Mouse (Mus musculus) naive thymus-derived CD4-positive, alpha-beta T cell, adult 2 months (primary cell): Measurements from ENCODE around the gene Cdkn2aip.

Source experiments
- DNase-seq: peaks from one replicate; pipeline ENCODE4 v3.0.0-alpha.2; 2011; ENCODE audit warnings: low read depth

Gene Cdkn2aip

DNA sequence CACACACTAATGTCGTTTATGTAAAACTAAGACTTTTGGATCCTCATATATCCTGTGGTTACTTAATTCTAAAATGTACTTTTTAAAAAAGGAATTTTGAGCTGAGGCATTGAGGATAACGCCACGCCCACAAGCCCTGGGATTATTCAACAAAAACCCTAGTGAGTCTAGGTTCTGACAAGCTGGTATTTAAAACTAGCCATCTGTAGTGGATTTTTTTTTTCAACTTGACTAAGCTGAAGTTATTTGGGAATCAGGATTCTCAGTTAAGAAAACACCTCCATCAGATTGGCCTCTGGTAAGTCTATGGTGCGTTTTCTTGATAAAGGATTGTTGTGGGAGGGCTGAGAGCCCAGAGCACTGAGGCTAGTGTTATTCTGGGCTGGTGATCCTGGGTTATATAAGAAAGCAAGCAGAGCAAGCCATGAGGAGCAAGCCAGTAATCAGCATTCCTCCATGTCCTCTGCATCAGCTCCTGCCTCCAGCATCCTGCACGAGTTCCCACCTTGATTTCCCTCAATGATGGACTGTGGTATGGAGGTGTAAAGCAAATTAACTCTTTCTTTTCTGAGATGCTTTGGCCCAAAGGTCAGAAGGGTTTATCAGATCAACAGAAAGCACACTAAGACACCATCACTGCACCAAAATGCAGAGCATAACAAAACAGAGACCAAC lies 18.2 kb downstream of the Cdkn2aip start:
- no peak for DNase-seq

GRCm38 (mm10) chr8:47693119-47693518 lies 20.6 kb downstream of the Cdkn2aip start:
- DNase-seq = peak; percentile 83

DNA sequence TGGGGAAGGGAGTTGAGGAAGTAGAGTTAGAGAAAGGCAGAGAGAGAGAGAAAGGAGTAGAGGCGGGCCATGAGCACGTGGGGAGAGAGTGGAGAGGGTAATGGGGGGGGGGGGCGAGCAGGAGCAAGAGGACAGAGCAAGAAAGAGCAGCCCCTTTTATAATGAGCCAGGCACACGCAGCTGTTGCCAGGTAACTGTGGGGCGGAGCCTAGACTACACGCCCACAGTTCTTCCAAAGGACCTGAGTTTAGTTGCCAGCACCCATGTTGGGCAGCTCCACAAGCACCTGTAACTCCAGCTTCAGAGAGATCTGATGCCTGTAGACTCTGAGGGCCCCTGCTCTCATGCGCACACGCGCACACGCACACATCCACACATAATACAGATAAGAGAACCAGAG lies 21.9 kb downstream of the Cdkn2aip start:
- no peak for DNase-seq

DNA sequence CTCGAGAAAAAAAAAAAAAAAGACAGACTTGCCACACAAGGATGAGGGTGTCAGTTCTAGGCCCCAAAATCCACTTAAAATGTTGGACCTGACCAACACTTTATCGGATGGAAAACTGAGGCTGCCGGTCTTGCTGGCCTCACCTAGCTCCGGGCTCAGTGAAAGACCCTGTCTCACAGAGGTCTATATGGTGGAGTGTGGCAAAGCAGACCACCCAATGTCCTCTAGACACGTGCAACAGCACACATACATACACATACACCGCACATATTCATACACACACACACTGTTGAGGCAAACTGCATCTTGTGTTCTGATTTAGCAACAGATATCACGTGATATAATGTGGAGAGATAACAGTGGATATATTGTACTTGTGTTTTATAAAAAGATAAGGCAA lies 22.4 kb downstream of the Cdkn2aip start:
- no peak for DNase-seq

GRCm38 (mm10) chr8:47690674-47691078 lies 23.1 kb downstream of the Cdkn2aip start:
- no peak for DNase-seq

DNA sequence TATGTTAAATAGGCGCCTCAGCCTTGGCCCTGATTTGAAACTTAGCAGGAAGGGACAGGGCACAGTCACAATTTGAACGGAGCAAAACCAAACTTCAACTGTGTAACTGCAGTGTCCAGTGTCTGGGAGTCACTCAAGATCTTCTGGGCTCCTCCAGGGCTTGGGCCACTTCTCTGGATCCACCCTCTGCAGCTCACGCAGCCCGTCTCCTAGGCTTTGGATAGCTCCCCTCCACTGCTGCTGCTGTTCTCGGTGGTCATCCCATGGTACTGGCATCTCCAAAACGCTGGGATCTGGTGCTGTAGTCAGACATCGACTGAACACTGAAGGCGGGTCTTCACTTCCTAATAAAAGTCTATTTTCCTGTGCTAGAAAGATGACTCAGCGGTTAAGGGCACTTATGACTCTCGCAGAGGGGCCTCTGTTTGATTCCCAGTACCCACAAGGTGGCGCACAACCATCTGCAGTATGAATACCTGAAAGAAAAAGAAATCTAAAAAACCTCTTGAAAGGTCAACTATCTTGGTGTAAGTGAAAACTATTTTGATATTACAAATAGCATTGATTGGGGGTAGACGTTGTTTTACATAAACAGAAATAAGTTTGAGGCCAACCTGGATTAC lies 23.9 kb downstream of the Cdkn2aip start:
- DNase-seq = peak; percentile 51

DNA sequence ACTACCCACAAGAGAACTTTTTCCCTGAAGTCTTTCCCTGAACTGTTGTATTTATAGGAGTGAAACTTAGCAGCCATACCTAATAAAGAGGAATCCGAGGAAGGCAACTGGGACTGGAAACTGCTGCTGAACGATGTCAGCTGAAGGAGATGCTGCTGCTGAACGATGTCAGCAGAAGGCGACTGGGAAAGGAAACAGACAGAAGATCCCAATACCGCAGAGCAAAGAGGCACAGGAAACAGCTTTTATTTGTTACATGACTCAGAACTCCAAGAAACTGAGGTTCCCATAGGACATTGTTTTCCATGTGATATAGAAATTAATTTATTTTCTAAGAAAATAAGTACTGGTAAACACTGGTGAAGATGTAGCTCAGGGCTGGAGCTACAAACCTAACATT lies 29.3 kb downstream of the Cdkn2aip start:
- DNase-seq = no peak

GRCm38 (mm10) chr8:47683994-47684393 lies 29.7 kb downstream of the Cdkn2aip start:
- no peak for DNase-seq

- no peak for DNase-seq
Observed at GRCm38 (mm10) chr8:47680306-47680705, 33.4 kb downstream of the Cdkn2aip start.

- DNase-seq = no peak
Observed at GRCm38 (mm10) chr8:47679603-47680002, 34.1 kb downstream of the Cdkn2aip start.

GRCm38 (mm10) chr8:47676631-47677030 lies 37.1 kb downstream of the Cdkn2aip start:
- peak; percentile 23 for DNase-seq

GRCm38 (mm10) chr8:47676224-47676623 lies 37.5 kb downstream of the Cdkn2aip start:
- no peak for DNase-seq

DNA sequence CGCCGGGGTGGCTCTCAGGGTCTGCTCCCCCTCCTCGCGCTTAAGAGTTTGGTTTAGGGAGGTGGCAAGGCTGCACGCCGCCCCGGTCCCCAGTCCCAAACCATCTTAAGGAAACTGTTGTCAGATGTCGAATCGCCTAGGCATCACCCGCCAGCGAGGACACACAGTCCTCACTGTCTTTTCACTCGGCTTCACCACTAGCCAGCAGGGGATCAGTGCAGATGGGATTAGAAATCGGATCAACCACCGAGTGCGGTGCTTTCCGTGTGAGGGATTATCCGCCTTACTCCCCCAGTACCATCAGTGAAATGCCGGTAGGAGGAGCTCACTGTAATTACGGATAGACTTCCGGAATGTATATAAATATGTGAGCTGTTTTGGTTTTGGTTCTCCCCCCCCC lies 37.9 kb downstream of the Cdkn2aip start:
- peak; percentile 88 for DNase-seq

DNA sequence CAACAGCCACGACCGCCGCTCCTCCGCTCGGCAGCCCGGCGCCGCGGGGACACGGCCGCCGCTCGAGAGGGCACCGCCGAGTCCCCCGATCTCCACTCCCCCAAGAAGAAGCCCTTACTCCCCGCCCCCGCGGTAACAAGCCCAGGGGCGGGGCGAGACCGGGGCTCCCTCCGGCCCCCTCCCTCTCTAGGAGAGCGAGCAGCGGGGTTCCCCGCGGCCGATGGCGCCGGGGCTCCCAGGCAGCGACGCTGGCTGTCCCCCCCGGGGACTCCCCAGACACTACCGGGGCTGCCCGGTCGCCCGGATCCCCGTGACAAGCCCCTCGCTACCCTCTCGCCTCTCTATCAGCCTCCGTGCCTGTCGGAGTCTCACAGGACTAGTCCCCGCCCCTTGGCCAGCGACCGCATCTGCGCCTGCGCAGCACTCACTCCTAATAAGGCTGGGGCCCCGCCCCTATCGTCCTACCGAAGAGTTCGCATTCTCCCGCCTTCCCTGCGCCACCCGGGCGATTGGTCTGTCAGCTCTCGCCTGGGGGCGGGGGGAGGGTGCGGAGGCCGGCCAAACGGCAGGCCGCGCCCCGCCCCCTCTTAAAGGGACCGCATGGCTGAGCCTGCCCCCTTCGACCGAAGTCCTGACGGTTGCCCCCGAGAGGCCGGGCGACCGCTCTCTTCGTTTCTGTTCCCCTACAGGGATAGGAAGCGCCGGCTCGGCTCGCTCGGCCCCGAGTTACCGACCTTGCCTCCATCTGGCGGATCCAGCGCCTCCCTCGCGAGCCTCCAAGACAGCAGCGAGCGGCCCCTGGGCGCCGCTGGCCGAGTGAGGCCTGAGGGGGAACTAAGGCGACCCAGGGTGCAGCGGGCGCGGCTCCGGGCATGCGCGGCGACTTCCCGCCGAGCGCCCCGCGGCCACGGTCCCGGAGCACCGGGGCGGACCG lies 38.7 kb downstream of the Cdkn2aip start, which contains the start of gene Ing2:
TSS of gene Ing2 (minus strand) at position 780 of the 934 bp plus-strand sequence.
- peak; percentile 100 for DNase-seq

DNA sequence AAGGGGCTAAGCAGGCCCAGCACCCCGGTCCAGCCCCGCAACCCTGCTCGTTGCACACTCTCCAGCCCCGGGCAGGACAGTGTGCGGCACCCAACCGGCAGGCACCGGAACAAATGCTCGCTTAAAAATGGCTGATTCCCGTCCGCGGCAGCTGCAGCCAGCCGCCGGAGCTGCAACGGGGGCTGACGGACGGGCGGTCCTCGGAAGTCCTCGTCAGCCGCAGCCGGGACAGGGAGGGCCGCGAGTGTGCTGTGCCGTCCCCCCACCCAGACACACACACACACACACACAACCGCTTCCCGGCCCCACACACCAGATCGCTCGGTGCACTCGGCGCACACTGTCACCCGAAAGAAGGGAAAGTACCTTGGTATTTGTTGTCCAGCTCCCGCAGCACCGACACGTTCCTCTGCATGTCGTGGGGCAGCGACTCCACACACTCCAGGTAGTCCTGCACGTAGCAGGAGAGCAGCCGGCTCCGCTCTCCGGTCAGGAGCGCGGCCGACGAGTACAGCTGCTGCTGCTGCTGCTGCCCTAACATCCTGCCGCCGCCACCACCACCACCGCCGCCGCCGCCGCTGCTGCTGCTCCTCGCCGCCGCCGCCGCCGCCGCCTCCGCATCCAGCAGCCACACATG lies 39.5 kb downstream of the Cdkn2aip start:
- peak; percentile 66 for DNase-seq

DNA sequence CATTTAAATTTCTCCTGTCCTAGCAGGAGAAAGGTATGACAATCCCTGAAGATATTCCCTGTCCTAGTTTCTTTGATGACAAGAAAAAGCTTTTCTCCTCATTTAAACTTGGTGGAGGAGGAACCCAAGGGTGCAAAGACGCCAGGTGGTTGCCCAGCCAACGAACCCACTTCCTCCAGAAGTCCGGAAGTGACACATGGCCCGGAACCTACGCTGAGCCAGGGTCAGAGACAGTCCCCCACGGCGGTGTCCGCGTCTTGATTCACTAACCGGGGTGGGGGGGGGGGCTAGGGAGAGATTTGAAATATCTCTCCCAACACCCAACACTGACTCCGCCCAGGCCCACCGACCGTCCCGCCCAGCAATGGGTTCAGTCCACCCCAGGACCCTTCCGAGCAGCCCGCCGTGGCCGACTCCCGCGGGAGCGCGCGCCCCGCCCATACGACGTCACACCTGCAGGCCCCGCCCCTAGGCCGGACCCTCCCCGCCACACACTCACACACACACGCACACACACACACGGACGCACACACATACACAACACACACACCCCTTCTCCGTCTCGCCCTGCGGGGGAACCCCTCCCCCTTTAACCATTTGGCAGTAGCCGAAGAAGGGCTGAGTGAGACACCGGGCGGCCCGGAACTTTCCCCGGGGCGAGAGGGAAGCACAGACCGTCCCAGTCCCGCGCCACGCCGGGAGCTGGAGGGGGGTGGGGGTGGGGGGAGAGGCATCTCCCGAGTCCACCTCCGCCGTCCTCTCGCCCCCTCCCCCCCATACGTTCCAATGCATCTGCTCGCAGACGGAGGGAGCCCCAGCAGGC lies 40.2 kb downstream of the Cdkn2aip start:
- peak; percentile 91 for DNase-seq

GRCm38 (mm10) chr8:47664231-47664785 lies 49.4 kb downstream of the Cdkn2aip start:
- DNase-seq = no peak

DNA sequence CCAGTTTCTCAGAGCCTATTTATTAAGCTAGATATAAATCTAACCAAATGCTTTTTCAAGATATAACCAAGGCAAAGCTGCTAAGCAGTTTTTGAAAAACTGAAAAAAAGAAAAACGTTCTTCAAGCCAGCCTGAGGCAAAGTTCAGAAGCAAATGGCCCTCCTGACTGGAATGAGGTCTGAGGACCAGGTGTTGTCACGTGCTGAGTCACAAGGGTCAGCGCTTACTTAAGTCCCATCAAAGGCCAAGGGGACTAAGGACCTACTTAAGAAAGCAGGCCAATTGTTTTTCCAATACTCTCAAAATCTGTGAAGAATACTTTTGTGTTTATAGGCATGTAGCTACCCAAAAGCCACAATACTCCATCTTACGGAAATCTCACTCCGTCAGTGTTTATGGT lies 50.5 kb downstream of the Cdkn2aip start:
- DNase-seq = no peak

- no peak for DNase-seq
Observed at GRCm38 (mm10) chr8:47662716-47663115, 51.0 kb downstream of the Cdkn2aip start.

DNA sequence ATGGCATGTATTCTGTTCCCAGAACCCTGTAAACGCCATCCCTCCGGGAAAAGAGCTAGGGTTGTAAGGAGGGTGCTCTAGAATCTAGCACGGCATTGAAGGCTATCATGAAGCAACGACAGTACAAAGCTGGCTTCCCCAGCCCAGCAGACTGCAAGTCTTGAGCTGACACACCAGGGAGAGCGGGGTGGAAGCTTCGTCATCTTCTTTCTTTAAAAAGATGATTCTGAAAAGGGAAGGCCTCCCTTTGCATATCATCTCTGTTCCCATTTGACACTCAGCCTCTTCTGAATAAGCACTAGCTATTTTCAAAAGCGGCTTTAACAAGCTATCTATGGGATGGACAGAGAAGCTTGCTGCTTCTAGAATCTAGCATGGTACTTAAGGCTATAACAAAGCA lies 53.3 kb downstream of the Cdkn2aip start:
- no peak for DNase-seq

GRCm38 (mm10) chr8:47659463-47659862 lies 54.3 kb downstream of the Cdkn2aip start:
- no peak for DNase-seq
